35 mouse cellular contexts compared by ENCODE assay signal in genomic region chrX:53692065-53692464, GRCm38 (mm10). TPM values are rescaled to one million over a fixed set of nuclear protein-coding genes. Genes with fewer than 3 reads are reported as not detected.
"Had no signal": no experiment of that assay in that cellular context is flagged by ENCODE, and none has a peak within 500 bp of the region (broad histone marks: within the 10 kb centered on the region; RNA-seq: fewer than 3 reads in every experiment).

No protein-coding gene starts in this region.

- H3K27me3 ChIP-seq: embryonic facial prominence, embryonic 12.5 days; embryonic facial prominence, embryonic 13.5 days; embryonic facial prominence, embryonic 15.5 days; forebrain, embryonic 12.5 days; forebrain, embryonic 13.5 days; forebrain, embryonic 15.5 days had no signal

- H3K9me3 ChIP-seq: embryonic facial prominence, embryonic 12.5 days; embryonic facial prominence, embryonic 13.5 days; embryonic facial prominence, embryonic 15.5 days; forebrain, embryonic 10.5 days; forebrain, embryonic 13.5 days; forebrain, embryonic 15.5 days had no signal

- ATAC-seq: forebrain, embryonic 13.5 days; forebrain, embryonic 14.5 days; forebrain, embryonic 15.5 days; forebrain, embryonic 16.5 days; forebrain, postnatal 0 days had no signal

- H3K27ac ChIP-seq: embryonic facial prominence, embryonic 10.5 days; embryonic facial prominence, embryonic 12.5 days; embryonic facial prominence, embryonic 13.5 days; embryonic facial prominence, embryonic 15.5 days; forebrain, embryonic 10.5 days; forebrain, embryonic 12.5 days; forebrain, embryonic 13.5 days; forebrain, embryonic 15.5 days; gastrocnemius, adult 2 months; heart, adult 2 months had no signal

- H3K4me3 ChIP-seq: embryonic facial prominence, embryonic 10.5 days; embryonic facial prominence, embryonic 12.5 days; embryonic facial prominence, embryonic 13.5 days; embryonic facial prominence, embryonic 15.5 days; erythroblast, embryonic 14.5 days; forebrain, embryonic 10.5 days; forebrain, embryonic 12.5 days; forebrain, embryonic 13.5 days; forebrain, embryonic 15.5 days; gastrocnemius, adult 2 months; heart, adult 2 months had no signal

- DNase-seq: cerebellum, adult 2 months; cerebellum, adult 8-10 months; cerebellum, adult 9-10 months; cerebellum, adult 9-11 months; cerebellum, postnatal 10 days; cerebellum, postnatal 14 days; cerebellum, postnatal 25 days; cerebellum, postnatal 36 days; embryo, embryonic 11 days; forebrain, postnatal 0 days; gastrocnemius, adult 2 months; gastrocnemius, postnatal 14 days; gastrocnemius, postnatal 25 days; gastrocnemius, postnatal 36 days; heart, adult 11 months; heart, adult 18-20 months; heart, adult 2 months had no signal

- H3K4me2 ChIP-seq: embryonic facial prominence, embryonic 12.5 days; embryonic facial prominence, embryonic 13.5 days; embryonic facial prominence, embryonic 15.5 days; forebrain, embryonic 12.5 days; forebrain, embryonic 13.5 days; forebrain, embryonic 15.5 days had no signal

- H3K4me1 ChIP-seq: embryonic facial prominence, embryonic 10.5 days; embryonic facial prominence, embryonic 12.5 days; embryonic facial prominence, embryonic 13.5 days; embryonic facial prominence, embryonic 15.5 days; forebrain, embryonic 10.5 days; forebrain, embryonic 12.5 days; forebrain, embryonic 13.5 days; forebrain, embryonic 15.5 days had no signal

- H3K36me3 ChIP-seq: embryonic facial prominence, embryonic 10.5 days; embryonic facial prominence, embryonic 12.5 days; embryonic facial prominence, embryonic 13.5 days; embryonic facial prominence, embryonic 15.5 days; forebrain, embryonic 10.5 days; forebrain, embryonic 12.5 days; forebrain, embryonic 15.5 days had no signal

- H3K9ac ChIP-seq: embryonic facial prominence, embryonic 12.5 days; embryonic facial prominence, embryonic 13.5 days; embryonic facial prominence, embryonic 15.5 days; forebrain, embryonic 12.5 days; forebrain, embryonic 13.5 days; forebrain, embryonic 15.5 days; forebrain, postnatal 0 days had no signal

RNA-seq across cellular contexts. Expression of gene 4930502E18Rik, which starts 32.6 kb away (rescaled TPM):
- total RNA-seq: common myeloid progenitor, adult 5-6 weeks; gastrocnemius, adult 18-20 months; gastrocnemius, adult 2 months; gastrocnemius, adult 8-10 months; gastrocnemius, postnatal 14 days; gastrocnemius, postnatal 25 days; gastrocnemius, postnatal 36 days; gastrocnemius, postnatal 4 days; granulocyte monocyte progenitor cell, adult 5-6 weeks; heart, adult 18-20 months; heart, adult 2 months had no signal
- polyA plus RNA-seq: embryonic facial prominence, embryonic 14.5 days; erythroblast, embryonic 14.5 days; forebrain, embryonic 13.5 days; forebrain, embryonic 16.5 days; gonadal fat pad, adult 2 months; heart, adult 2 months had no signal

RNA-seq across cellular contexts. Expression of gene Rtl8a, which starts 48.6 kb away (rescaled TPM):
- total RNA-seq: common myeloid progenitor, adult 5-6 weeks had no signal
